Mouse (Mus musculus): ENCODE data around the gene Gjd2. TPM values are rescaled to one million over a fixed set of nuclear protein-coding genes. Genes with fewer than 3 reads are reported as not detected.

Gene Gjd2
- 1.3 TPM in 2 replicates for polyA plus RNA-seq (2014; fragmentation: Nextera tagmentation; extraction: Ambion mirVana)

DNA sequence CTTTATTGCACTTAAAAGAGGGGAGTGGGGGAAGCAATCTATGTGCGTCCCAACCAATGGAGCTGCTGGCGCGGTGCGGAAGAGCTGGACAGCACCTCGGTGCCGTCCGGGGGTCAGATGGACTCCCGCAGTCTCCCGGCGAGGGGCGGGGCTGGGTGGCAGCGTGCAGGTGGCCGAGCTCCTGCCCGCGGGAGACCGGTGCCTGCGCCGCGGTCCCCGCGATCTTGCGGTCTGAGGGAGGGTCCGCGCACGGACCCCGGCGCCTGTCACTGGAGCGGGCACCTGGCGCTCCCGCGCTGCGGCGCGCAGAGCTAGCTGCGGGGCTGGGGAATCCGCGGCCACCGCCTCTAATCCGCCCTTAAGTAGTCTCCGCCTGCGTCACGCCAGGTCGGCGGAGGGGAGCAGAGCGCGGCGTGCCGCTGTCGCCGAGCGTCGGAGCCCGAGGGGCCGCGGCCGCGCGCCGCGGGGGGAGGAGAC is at the start of gene Gjd2:
Gene Gjd2, minus strand, starts transcription at position 325 of the 477 bp plus-strand sequence.
- ATAC-seq (ENCODE audit: insufficient read depth, low FRiP score, low TSS enrichment) (peak; percentile 70), DNase-seq (ENCODE audit: low spot score) (peak; percentile 48)
- Histone ChIP-seq H3K27ac (ENCODE audit: low read depth, low read length) (no peak within 1 kb of the TSS), H3K4me2 (ENCODE audit: low read depth) (peak within 1 kb of the TSS; percentile 90), H3K27me3 (ENCODE audit: control insufficient read depth, insufficient read depth, low read length) (peaks cover 23% of the 10 kb centered on the region), H3K9me3 (ENCODE audit: control insufficient read depth, low read length) (no peaks in the 10 kb centered on the region), H3K9ac (ENCODE audit: low read length) (peak within 1 kb of the TSS; percentile 56), H3K4me3 (ENCODE audit: low read depth, low read length) (peak within 1 kb of the TSS; percentile 52), H3K4me1 (ENCODE audit: control insufficient read depth, insufficient read depth, low read length) (no peaks in the 10 kb centered on the region), H3K36me3 (ENCODE audit: control insufficient read depth, insufficient read depth, low read length) (no peaks in the 10 kb centered on the region)
- WGBS, result under 1% methylated on average over 53 of the region's 60 CpGs

- H3K27ac ChIP-seq (ENCODE audit: low read depth, low read length), result no peak overlapping the region
- no peak overlapping the region for H3K4me2 ChIP-seq (ENCODE audit: low read depth)
- DNase-seq (ENCODE audit: low spot score), result no peak
- H3K9me3 ChIP-seq (ENCODE audit: control insufficient read depth, low read length), result no peaks in the 10 kb centered on the region
- H3K4me1 ChIP-seq (ENCODE audit: control insufficient read depth, insufficient read depth, low read length), result no peaks in the 10 kb centered on the region
- H3K36me3 ChIP-seq (ENCODE audit: control insufficient read depth, insufficient read depth, low read length), result no peaks in the 10 kb centered on the region
- whole genome bisulfite sequencing, result 44% methylated on average over 6 of the region's 6 CpGs
- ATAC-seq (ENCODE audit: insufficient read depth, low FRiP score, low TSS enrichment), result no peak
- no peak overlapping the region for H3K4me3 ChIP-seq (ENCODE audit: low read depth, low read length)
- H3K9ac ChIP-seq (ENCODE audit: low read length), result no peak overlapping the region
- H3K27me3 ChIP-seq (ENCODE audit: control insufficient read depth, insufficient read depth, low read length), result no peaks in the 10 kb centered on the region
These were observed 46.7 kb upstream of the Gjd2 start for GRCm38 (mm10) chr2:114060071-114060591.

GRCm38 (mm10) chr2:114059608-114060007 is 46.2 kb upstream of the Gjd2 start:
- Histone ChIP-seq H3K27me3 (ENCODE audit: control insufficient read depth, insufficient read depth, low read length) (no peaks in the 10 kb centered on the region), H3K4me3 (ENCODE audit: low read depth, low read length) (no peak overlapping the region), H3K27ac (ENCODE audit: low read depth, low read length) (no peak overlapping the region), H3K4me2 (ENCODE audit: low read depth) (no peak overlapping the region), H3K9ac (ENCODE audit: low read length) (no peak overlapping the region), H3K36me3 (ENCODE audit: control insufficient read depth, insufficient read depth, low read length) (no peaks in the 10 kb centered on the region), H3K9me3 (ENCODE audit: control insufficient read depth, low read length) (no peaks in the 10 kb centered on the region), H3K4me1 (ENCODE audit: control insufficient read depth, insufficient read depth, low read length) (no peaks in the 10 kb centered on the region)
- DNase-seq (ENCODE audit: low spot score) (no peak), ATAC-seq (ENCODE audit: insufficient read depth, low FRiP score, low TSS enrichment) (no peak)
- WGBS, result 70% methylated on average over 1 of the region's 1 CpGs

DNA sequence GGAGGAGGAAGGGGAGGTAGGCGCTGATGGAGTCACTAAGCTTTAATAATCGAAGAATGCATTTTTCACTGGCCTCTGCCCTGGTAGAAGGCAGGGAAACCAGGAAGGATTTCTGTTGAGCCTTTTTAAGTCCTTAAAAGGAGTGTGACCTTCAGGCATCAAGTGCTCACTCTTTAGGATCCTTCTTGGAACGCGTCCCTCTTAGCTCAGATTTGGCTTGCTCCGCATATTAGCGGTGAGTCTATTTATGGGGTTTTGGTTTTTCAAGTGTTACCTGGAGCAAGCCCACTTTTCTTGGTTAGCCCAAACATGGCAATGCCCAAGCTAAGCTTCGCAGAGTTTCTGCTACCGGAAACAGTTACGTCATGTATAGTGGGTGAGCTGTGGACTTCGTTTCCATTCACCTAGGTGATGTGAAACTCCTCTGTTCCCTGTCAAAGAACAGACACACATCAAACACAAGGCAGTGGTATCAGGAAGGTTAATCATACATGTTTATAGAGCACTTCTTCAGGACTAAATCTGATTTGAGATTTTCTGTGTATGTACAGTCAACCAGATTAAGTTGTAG is 44.9 kb upstream of the Gjd2 start:
- no peaks in the 10 kb centered on the region for H3K27me3 ChIP-seq (ENCODE audit: control insufficient read depth, insufficient read depth, low read length)
- H3K36me3 ChIP-seq (ENCODE audit: control insufficient read depth, insufficient read depth, low read length), result no peaks in the 10 kb centered on the region
- H3K4me3 ChIP-seq (ENCODE audit: low read depth, low read length), result no peak overlapping the region
- ATAC-seq (ENCODE audit: insufficient read depth, low FRiP score, low TSS enrichment), result no peak
- WGBS, result 93% methylated on average over 10 of the region's 10 CpGs
- H3K4me2 ChIP-seq (ENCODE audit: low read depth), result no peak overlapping the region
- DNase-seq (ENCODE audit: low spot score), result no peak
- no peaks in the 10 kb centered on the region for H3K9me3 ChIP-seq (ENCODE audit: control insufficient read depth, low read length)
- no peak overlapping the region for H3K27ac ChIP-seq (ENCODE audit: low read depth, low read length)
- no peak overlapping the region for H3K9ac ChIP-seq (ENCODE audit: low read length)
- no peaks in the 10 kb centered on the region for H3K4me1 ChIP-seq (ENCODE audit: control insufficient read depth, insufficient read depth, low read length)

DNA sequence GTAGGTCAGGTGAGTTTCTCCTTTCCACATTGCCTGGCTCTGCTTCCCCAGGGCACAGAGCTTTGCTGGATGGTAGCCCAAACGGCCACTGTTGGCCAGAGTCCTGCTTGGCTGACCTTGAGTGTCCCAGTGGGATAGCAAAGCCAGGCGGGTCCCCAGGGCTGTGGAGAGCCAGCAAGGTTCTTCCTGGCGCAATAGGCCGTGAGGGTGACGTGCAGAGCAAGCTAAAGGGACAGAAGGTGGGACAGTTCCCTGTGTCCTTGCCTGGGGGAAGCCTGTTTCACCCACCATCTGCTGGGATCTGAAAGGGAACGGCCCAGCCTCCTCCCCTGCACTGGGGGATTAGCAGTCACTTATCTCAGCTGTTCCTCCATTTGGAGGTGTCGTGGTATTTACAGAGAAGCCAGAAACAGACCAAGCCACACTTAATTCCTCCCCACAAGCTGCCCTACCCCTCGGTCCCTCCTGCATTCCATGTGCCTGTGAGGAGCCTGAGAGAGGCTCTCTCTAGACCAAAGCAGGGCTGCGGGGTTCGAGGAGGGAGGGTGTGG is 44.0 kb upstream of the Gjd2 start:
- Histone ChIP-seq H3K36me3 (ENCODE audit: control insufficient read depth, insufficient read depth, low read length) (no peaks in the 10 kb centered on the region), H3K4me3 (ENCODE audit: low read depth, low read length) (no peak overlapping the region), H3K27me3 (ENCODE audit: control insufficient read depth, insufficient read depth, low read length) (no peaks in the 10 kb centered on the region), H3K9ac (ENCODE audit: low read length) (no peak overlapping the region), H3K9me3 (ENCODE audit: control insufficient read depth, low read length) (no peaks in the 10 kb centered on the region), H3K4me2 (ENCODE audit: low read depth) (no peak overlapping the region), H3K4me1 (ENCODE audit: control insufficient read depth, insufficient read depth, low read length) (no peaks in the 10 kb centered on the region), H3K27ac (ENCODE audit: low read depth, low read length) (no peak overlapping the region)
- ATAC-seq (ENCODE audit: insufficient read depth, low FRiP score, low TSS enrichment) (no peak), DNase-seq (ENCODE audit: low spot score) (peak; percentile 16)
- WGBS, result 38% methylated on average over 10 of the region's 10 CpGs

DNA sequence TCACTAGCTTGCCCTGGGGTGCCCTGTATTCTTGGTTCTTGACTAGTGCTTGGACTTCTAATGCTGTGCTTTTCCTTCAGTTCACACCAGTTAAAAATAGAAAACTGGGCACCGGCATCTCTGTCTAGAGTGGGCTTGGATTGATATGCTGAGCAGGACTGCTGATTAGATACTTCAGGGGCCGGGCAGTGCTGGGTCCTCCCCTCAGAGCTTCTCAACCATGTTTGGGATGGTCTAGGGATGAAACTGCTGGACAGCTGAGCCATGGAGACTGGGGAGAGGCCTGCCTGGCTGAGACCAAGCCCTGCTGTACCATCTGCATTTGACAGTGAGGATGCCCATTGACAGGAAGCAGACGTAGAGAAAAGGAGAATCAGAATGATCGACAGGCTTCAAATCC is 40.7 kb upstream of the Gjd2 start:
- Histone ChIP-seq H3K27ac (ENCODE audit: low read depth, low read length) (no peak overlapping the region), H3K9ac (ENCODE audit: low read length) (no peak overlapping the region), H3K4me1 (ENCODE audit: control insufficient read depth, insufficient read depth, low read length) (no peaks in the 10 kb centered on the region), H3K4me3 (ENCODE audit: low read depth, low read length) (no peak overlapping the region), H3K9me3 (ENCODE audit: control insufficient read depth, low read length) (no peaks in the 10 kb centered on the region), H3K36me3 (ENCODE audit: control insufficient read depth, insufficient read depth, low read length) (no peaks in the 10 kb centered on the region), H3K4me2 (ENCODE audit: low read depth) (no peak overlapping the region), H3K27me3 (ENCODE audit: control insufficient read depth, insufficient read depth, low read length) (no peaks in the 10 kb centered on the region)
- DNase-seq (ENCODE audit: low spot score) (no peak), ATAC-seq (ENCODE audit: insufficient read depth, low FRiP score, low TSS enrichment) (no peak)
- whole genome bisulfite sequencing, result 85% methylated on average over 4 of the region's 4 CpGs

DNA sequence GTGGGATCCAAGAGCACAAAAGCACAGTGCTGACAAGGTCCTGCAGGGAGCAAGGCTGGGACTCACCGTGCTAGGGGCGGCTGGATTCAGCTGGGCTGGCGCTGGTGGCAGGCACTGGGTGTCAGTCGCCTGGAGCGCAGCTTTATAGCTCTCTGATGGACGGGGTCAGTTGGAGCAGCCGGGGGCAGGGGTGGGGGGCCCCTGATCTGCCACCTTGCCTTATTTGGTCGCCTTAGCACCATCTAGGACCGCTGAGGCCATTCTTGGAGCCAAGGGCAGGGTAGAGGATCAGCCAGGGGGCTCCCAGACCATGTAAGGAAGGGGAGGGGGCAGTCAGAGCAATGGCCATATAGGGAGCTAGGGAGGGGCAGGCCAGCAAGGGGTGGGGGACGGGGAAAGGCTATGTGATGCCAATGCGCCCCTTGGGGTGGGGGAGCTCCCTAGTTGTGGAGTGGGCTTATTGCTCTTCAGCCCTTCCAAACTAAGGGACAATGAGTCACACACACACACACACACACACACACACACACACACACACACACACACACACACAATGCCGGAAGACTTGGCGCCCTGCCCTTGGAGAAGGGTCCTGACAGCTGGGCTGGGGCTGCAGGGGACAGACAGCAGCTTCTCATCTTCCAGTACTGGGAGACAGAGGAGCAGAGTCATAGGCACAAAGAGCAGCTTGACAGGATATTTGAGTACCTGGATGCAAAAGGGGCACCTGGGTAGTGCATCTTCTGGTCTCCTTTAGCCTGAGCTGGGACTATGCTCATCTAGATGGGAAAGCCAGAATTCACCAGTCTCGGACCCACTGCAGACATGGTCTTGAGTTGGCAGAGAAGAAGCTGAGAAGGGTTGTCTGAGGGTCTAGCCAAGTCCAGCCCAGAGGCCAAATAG is 39.5 kb upstream of the Gjd2 start, which contains the start of gene Actc1:
Gene Actc1, minus strand, starts transcription at position 853 of the 903 bp plus-strand sequence.
- Histone ChIP-seq H3K27me3 (ENCODE audit: control insufficient read depth, insufficient read depth, low read length) (no peaks in the 10 kb centered on the region), H3K9me3 (ENCODE audit: control insufficient read depth, low read length) (no peaks in the 10 kb centered on the region), H3K9ac (ENCODE audit: low read length) (no peak within 1 kb of the TSS), H3K4me1 (ENCODE audit: control insufficient read depth, insufficient read depth, low read length) (no peaks in the 10 kb centered on the region), H3K4me3 (ENCODE audit: low read depth, low read length) (no peak within 1 kb of the TSS), H3K27ac (ENCODE audit: low read depth, low read length) (no peak within 1 kb of the TSS), H3K4me2 (ENCODE audit: low read depth) (no peak within 1 kb of the TSS), H3K36me3 (ENCODE audit: control insufficient read depth, insufficient read depth, low read length) (no peaks in the 10 kb centered on the region)
- ATAC-seq (ENCODE audit: insufficient read depth, low FRiP score, low TSS enrichment) (peak; percentile 41; the same call in 1 of the 2 replicates), DNase-seq (ENCODE audit: low spot score) (peak; percentile 14)
- 26% methylated on average over 14 of the region's 14 CpGs for WGBS

GRCm38 (mm10) chr2:114051871-114052241 is 38.4 kb upstream of the Gjd2 start:
- ATAC-seq (ENCODE audit: insufficient read depth, low FRiP score, low TSS enrichment) (no peak), DNase-seq (ENCODE audit: low spot score) (no peak)
- H3K9me3 ChIP-seq (ENCODE audit: control insufficient read depth, low read length), result no peaks in the 10 kb centered on the region
- no peak overlapping the region for H3K27ac ChIP-seq (ENCODE audit: low read depth, low read length)
- no peaks in the 10 kb centered on the region for H3K27me3 ChIP-seq (ENCODE audit: control insufficient read depth, insufficient read depth, low read length)
- H3K4me1 ChIP-seq (ENCODE audit: control insufficient read depth, insufficient read depth, low read length), result no peaks in the 10 kb centered on the region
- no peak overlapping the region for H3K4me3 ChIP-seq (ENCODE audit: low read depth, low read length)
- H3K9ac ChIP-seq (ENCODE audit: low read length), result no peak overlapping the region
- no peak overlapping the region for H3K4me2 ChIP-seq (ENCODE audit: low read depth)
- 92% methylated on average over 13 of the region's 14 CpGs for whole genome bisulfite sequencing
- no peaks in the 10 kb centered on the region for H3K36me3 ChIP-seq (ENCODE audit: control insufficient read depth, insufficient read depth, low read length)

Data from neural tube, embryonic 11.5 days (tissue).